In genomic region chr12:16026654-16027053, GRCm38 (mm10) we compare ENCODE assay signal across 20 mouse cellular contexts.
"Had no signal": no experiment of that assay in that cellular context is flagged by ENCODE, and none has a peak within 500 bp of the region (broad histone marks: within the 10 kb centered on the region; RNA-seq: fewer than 3 reads in every experiment).

No protein-coding gene starts in this region.

- H3K4me1 ChIP-seq: kidney, embryonic 15.5 days; limb, embryonic 12.5 days; limb, embryonic 15.5 days; midbrain, embryonic 12.5 days; midbrain, embryonic 15.5 days; neural tube, embryonic 12.5 days; neural tube, embryonic 15.5 days had no signal

- H3K27ac ChIP-seq: kidney, embryonic 15.5 days; limb, embryonic 12.5 days; limb, embryonic 15.5 days; liver, embryonic 14.5 days; macrophage; midbrain, embryonic 12.5 days; midbrain, embryonic 15.5 days; neural tube, embryonic 12.5 days; neural tube, embryonic 15.5 days; stomach, postnatal 0 days had no signal

- H3K36me3 ChIP-seq: kidney, embryonic 15.5 days; limb, embryonic 12.5 days; limb, embryonic 15.5 days; midbrain, embryonic 12.5 days; midbrain, embryonic 15.5 days; neural tube, embryonic 12.5 days; neural tube, embryonic 15.5 days had no signal

- H3K4me3 ChIP-seq: kidney, embryonic 15.5 days; limb, embryonic 12.5 days; limb, embryonic 15.5 days; midbrain, embryonic 12.5 days; midbrain, embryonic 15.5 days; neural tube, embryonic 12.5 days; neural tube, embryonic 15.5 days had no signal

- H3K27me3 ChIP-seq: kidney, embryonic 15.5 days; limb, embryonic 12.5 days; limb, embryonic 15.5 days; midbrain, embryonic 12.5 days; midbrain, embryonic 15.5 days; neural tube, embryonic 12.5 days; neural tube, embryonic 15.5 days had no signal

- DNase-seq: kidney, adult 8-10 months; kidney, postnatal 10 days; kidney, postnatal 36 days; layer of hippocampus, postnatal 36 days; left cerebral cortex, postnatal 4 days; liver, postnatal 0 days; lung, embryonic 14.5 days; thymus, adult 2 months; thymus, postnatal 14 days; thymus, postnatal 4 days had no signal
